Mouse (Mus musculus): Measurements from ENCODE around the gene Lypd6. TPM values are rescaled to one million over a fixed set of nuclear protein-coding genes. Genes with fewer than 3 reads are reported as not detected.

Lypd6 gene
- polyA plus RNA-seq, 1 experiment from 2014 or later: 14.7 TPM

Other genes with a start within 250 kb of the Lypd6 start
- gene Mmadhc, start 230.4 kb downstream of the Lypd6 start, polyA plus RNA-seq (2015; fragmentation: Nextera tagmentation; extraction: Ambion mirVana): 139 and 145 TPM in 2 replicates

All from neural tube, embryonic 15.5 days (tissue).